Comparison of ENCODE assay signal across 8 mouse cellular contexts in genomic region chrX:101639306-101639705, GRCm38 (mm10). TPM values are rescaled to one million over a fixed set of nuclear protein-coding genes. Genes with fewer than 3 reads are reported as not detected.
A peak's percentile ranks its signal among the peaks of the same experiment; 100 is the strongest.
DNase-seq lines count a peak whose midpoint lies in the region; ATAC-seq lines count a peak whose summit lies in the region.

No protein-coding gene starts in this region.

- intact Hi-C loops in gastrocnemius, postnatal 14 days (cut with DNase I; ENCODE audit: low total_unique reads): no loop called here

- 14% methylated on average over 13 of the region's 13 CpGs for WGBS in lung, embryonic 15.5 days
- WGBS in forebrain, embryonic 16.5 days: 16% methylated on average over 13 of the region's 13 CpGs
- 18% methylated on average over 13 of the region's 13 CpGs for WGBS in limb, embryonic 15.5 days
- WGBS in stomach, embryonic 15.5 days: 11% methylated on average over 13 of the region's 13 CpGs

- H3K9ac ChIP-seq in lung, embryonic 15.5 days: peak overlapping the region; percentile 44; the same call in 1 of the 2 replicates
- peak overlapping the region; percentile 40 for H3K9ac ChIP-seq in forebrain, embryonic 16.5 days (replicated peaks; ENCODE audit: low read depth, low read length)
- H3K9ac ChIP-seq in limb, embryonic 15.5 days: no peak overlapping the region
- H3K9ac ChIP-seq in stomach, embryonic 15.5 days: no peak overlapping the region; the same call in 1 of the 2 replicates

- peak overlapping the region; percentile 64 for H3K4me3 ChIP-seq in lung, embryonic 15.5 days
- H3K4me3 ChIP-seq in brown adipose tissue, adult 24 weeks (ENCODE audit: insufficient read depth, low read depth, low read length): peak overlapping the region; percentile 55
- H3K4me3 ChIP-seq in forebrain, embryonic 16.5 days (replicated peaks; ENCODE audit: low read length): peak overlapping the region; percentile 65
- H3K4me3 ChIP-seq in limb, embryonic 15.5 days: peak overlapping the region; percentile 59
- peak overlapping the region; percentile 64 for H3K4me3 ChIP-seq in stomach, embryonic 15.5 days (replicated peaks)

- DNase-seq in lung, postnatal 4 days: no peak
- DNase-seq in ovary, postnatal 36 days (ENCODE audit: low spot score): no peak
- no peak for DNase-seq in gastrocnemius, postnatal 14 days

- peak overlapping the region; percentile 49 for H3K4me2 ChIP-seq in lung, embryonic 15.5 days
- peak overlapping the region; percentile 50 for H3K4me2 ChIP-seq in forebrain, embryonic 16.5 days (ENCODE audit: low read length)
- H3K4me2 ChIP-seq in limb, embryonic 15.5 days: peak overlapping the region; percentile 34
- H3K4me2 ChIP-seq in stomach, embryonic 15.5 days: peak overlapping the region; percentile 50

- H3K4me1 ChIP-seq in lung, embryonic 15.5 days: 0 out of 2 replicates have a peak, but pooled peaks cover 8% of the 10 kb centered on the region
- H3K4me1 ChIP-seq in brown adipose tissue, adult 24 weeks (ENCODE audit: control insufficient read depth, insufficient read depth, insufficient read length, low read length): no peaks in the 10 kb centered on the region; the same call in 1 of the 2 replicates
- H3K4me1 ChIP-seq in forebrain, embryonic 16.5 days (replicated peaks; ENCODE audit: control insufficient read depth, insufficient read depth, low read length): peaks cover 9% of the 10 kb centered on the region
- 0 out of 2 replicates have a peak, but pooled peaks cover 3% of the 10 kb centered on the region for H3K4me1 ChIP-seq in limb, embryonic 15.5 days
- H3K4me1 ChIP-seq in stomach, embryonic 15.5 days: 0 out of 2 replicates have a peak, but pooled peaks cover 3% of the 10 kb centered on the region

- H3K27ac ChIP-seq in lung, embryonic 15.5 days: peak overlapping the region; percentile 41; the same call in 1 of the 2 replicates
- H3K27ac ChIP-seq in brown adipose tissue, adult 24 weeks (replicated peaks; ENCODE audit: low read depth, low read length): peak overlapping the region; percentile 71
- H3K27ac ChIP-seq in forebrain, embryonic 16.5 days (ENCODE audit: low read length): peak overlapping the region; percentile 89
- peak overlapping the region; percentile 65 for H3K27ac ChIP-seq in limb, embryonic 15.5 days
- H3K27ac ChIP-seq in stomach, embryonic 15.5 days: peak overlapping the region; percentile 63; the same call in 1 of the 2 replicates

- H3K36me3 ChIP-seq in lung, embryonic 15.5 days: no peaks in the 10 kb centered on the region
- H3K36me3 ChIP-seq in forebrain, embryonic 16.5 days (ENCODE audit: control insufficient read depth, insufficient read depth): no peaks in the 10 kb centered on the region
- H3K36me3 ChIP-seq in limb, embryonic 15.5 days: no peaks in the 10 kb centered on the region
- no peaks in the 10 kb centered on the region for H3K36me3 ChIP-seq in stomach, embryonic 15.5 days

- peaks cover 22% of the 10 kb centered on the region; the same call in 1 of the 2 replicates for H3K27me3 ChIP-seq in lung, embryonic 15.5 days
- H3K27me3 ChIP-seq in forebrain, embryonic 16.5 days (replicated peaks; ENCODE audit: control insufficient read depth, insufficient read depth, low read length): no peaks in the 10 kb centered on the region; the same call in 1 of the 2 replicates
- peaks cover 10% of the 10 kb centered on the region for H3K27me3 ChIP-seq in limb, embryonic 15.5 days
- 0 out of 2 replicates have a peak, but pooled peaks cover 3% of the 10 kb centered on the region for H3K27me3 ChIP-seq in stomach, embryonic 15.5 days (replicated peaks)

- ATAC-seq in lung, embryonic 15.5 days (ENCODE audit: borderline replicate concordance, extremely low read depth, low FRiP score, low TSS enrichment): no peak
- ATAC-seq in forebrain, embryonic 16.5 days: peak; percentile 4; the same call in 1 of the 2 replicates
- ATAC-seq in limb, embryonic 15.5 days (ENCODE audit: insufficient number of reproducible peaks, low FRiP score, low TSS enrichment, low read depth): no peak
- ATAC-seq in stomach, embryonic 15.5 days (ENCODE audit: insufficient read depth, low FRiP score, low read depth): no peak

- no peaks in the 10 kb centered on the region for H3K9me3 ChIP-seq in lung, embryonic 15.5 days
- H3K9me3 ChIP-seq in forebrain, embryonic 16.5 days (ENCODE audit: control insufficient read depth, low read length): no peaks in the 10 kb centered on the region
- H3K9me3 ChIP-seq in limb, embryonic 15.5 days: no peaks in the 10 kb centered on the region
- no peaks in the 10 kb centered on the region for H3K9me3 ChIP-seq in stomach, embryonic 15.5 days

RNA-seq across cellular contexts. Expression of gene Ogt, which starts 0.6 kb away (rescaled TPM):
- polyA plus RNA-seq in lung, embryonic 15.5 days (2015; fragmentation: Nextera tagmentation; extraction: Ambion mirVana): 128 and 134 TPM in 2 replicates
- polyA plus RNA-seq in brown adipose tissue, adult 24 weeks (2012; ENCODE audit: insufficient read depth, insufficient read length, missing spikeins): 41.8 and 49.2 TPM in 2 replicates
- polyA plus RNA-seq in forebrain, embryonic 16.5 days (2015; fragmentation: Nextera tagmentation; extraction: Ambion mirVana): 258 and 285 TPM in 2 replicates
- polyA plus RNA-seq in limb, embryonic 15.5 days (2015; fragmentation: Nextera tagmentation; extraction: Ambion mirVana): 143 and 144 TPM in 2 replicates
- polyA plus RNA-seq in stomach, embryonic 15.5 days (2015; fragmentation: Nextera tagmentation; extraction: Ambion mirVana): 132 and 136 TPM in 2 replicates
- total RNA-seq in gastrocnemius, postnatal 14 days (2021): 10 to 100 TPM; 49.0 to 56.9 TPM

Comparison
In these comparisons a context has a peak if more than half of its experiments do, and no peak if none do; other contexts are left out.
1. H3K9ac ChIP-seq: peak in lung, embryonic 15.5 days (single experiment) and forebrain, embryonic 16.5 days (single experiment); none in limb, embryonic 15.5 days (single experiment) and stomach, embryonic 15.5 days (single experiment).
2. Peak in every context shown above with its lines, with median percentiles within 50 percentile points of each other: H3K27ac ChIP-seq, H3K4me2 ChIP-seq and H3K4me3 ChIP-seq.